Mouse (Mus musculus): ENCODE measurements around the gene Olfr1423. TPM values are rescaled to one million over a fixed set of nuclear protein-coding genes. Genes with fewer than 3 reads are reported as not detected.

Gene Olfr1423
- total RNA-seq, 2 experiments from 2014 or later, result not detected

DNA sequence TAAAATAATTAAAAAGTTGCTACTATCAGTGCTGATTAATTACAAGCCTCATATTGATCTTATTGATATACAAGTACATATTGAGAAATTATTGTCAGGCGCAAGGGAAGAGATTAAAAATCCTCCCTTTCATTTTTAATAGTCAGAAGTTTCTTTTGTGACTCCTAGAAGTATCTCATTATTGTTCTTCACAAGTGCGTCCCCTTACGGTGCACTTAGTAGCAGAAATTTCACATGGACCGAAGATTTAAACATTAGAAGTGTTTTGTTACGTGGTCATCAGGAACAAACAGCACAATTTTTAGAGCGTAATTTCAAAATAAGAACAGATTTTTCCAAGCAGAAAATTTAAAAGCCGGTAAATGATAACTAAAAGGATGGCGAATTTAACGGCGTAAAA is 28.5 kb downstream of the Olfr1423 start:
- Histone ChIP-seq H3K27ac (peak overlapping the region; percentile 64), H3K4me3 (peak overlapping the region; percentile 71)
- no peak for TF ChIP-seq CTCF (IDR thresholded peaks at IDR 0.05)
- intact Hi-C loops (cut with DNase I), result loop anchor here (5.0 to 10.0 kb wide), 7 partner anchors 90 to 580 kb away; partner anchors contain the start of genes Olfr1427, Patl1 and Stx3
- no peak for DNase-seq (ENCODE audit: extremely low spot score in 1 of 2, low spot score in 2 of 2)

GRCm38 (mm10) chr19:12011560-12012556 is 29.3 kb downstream of the Olfr1423 start:
- peak overlapping the region; percentile 90 for H3K27ac ChIP-seq
- H3K4me3 ChIP-seq, result peak overlapping the region; percentile 71
- peak; percentile 67 for TF ChIP-seq CTCF (IDR thresholded peaks at IDR 0.05)
- intact Hi-C loops (cut with DNase I), result loop anchor here (2.0 to 10.0 kb wide), 8 partner anchors 90 to 783 kb away; partner anchors contain the start of genes Olfr1427, Patl1 and Stx3
- peak; percentile 88 to 89 for DNase-seq (ENCODE audit: extremely low spot score in 1 of 2, low spot score in 2 of 2)

- DNase-seq (ENCODE audit: extremely low spot score in 1 of 2, low spot score in 2 of 2), result peak; percentile 79 to 84
- TF ChIP-seq CTCF (IDR thresholded peaks at IDR 0.05), result no peak
- peak overlapping the region; percentile 89 for H3K27ac ChIP-seq
- intact Hi-C loops (cut with DNase I), result loop anchor here (2.0 to 10.0 kb wide), 8 partner anchors 91 to 784 kb away; partner anchors contain the start of genes Olfr1427, Patl1 and Stx3
- H3K4me3 ChIP-seq, result peak overlapping the region; percentile 71
Observed at GRCm38 (mm10) chr19:12010916-12011559, 30.1 kb downstream of the Olfr1423 start.

- peak overlapping the region; percentile 89 for H3K27ac ChIP-seq
- peak overlapping the region; percentile 71 for H3K4me3 ChIP-seq
- peak; percentile 45 to 46 for DNase-seq (ENCODE audit: extremely low spot score in 1 of 2, low spot score in 2 of 2)
- intact Hi-C loops (cut with DNase I), result loop anchor here (2.0 to 10.0 kb wide), 8 partner anchors 92 to 784 kb away; partner anchors contain the start of genes Olfr1427, Patl1 and Stx3
- TF ChIP-seq CTCF (IDR thresholded peaks at IDR 0.05), result no peak
Observed at GRCm38 (mm10) chr19:12010281-12010771, 30.8 kb downstream of the Olfr1423 start.

DNA sequence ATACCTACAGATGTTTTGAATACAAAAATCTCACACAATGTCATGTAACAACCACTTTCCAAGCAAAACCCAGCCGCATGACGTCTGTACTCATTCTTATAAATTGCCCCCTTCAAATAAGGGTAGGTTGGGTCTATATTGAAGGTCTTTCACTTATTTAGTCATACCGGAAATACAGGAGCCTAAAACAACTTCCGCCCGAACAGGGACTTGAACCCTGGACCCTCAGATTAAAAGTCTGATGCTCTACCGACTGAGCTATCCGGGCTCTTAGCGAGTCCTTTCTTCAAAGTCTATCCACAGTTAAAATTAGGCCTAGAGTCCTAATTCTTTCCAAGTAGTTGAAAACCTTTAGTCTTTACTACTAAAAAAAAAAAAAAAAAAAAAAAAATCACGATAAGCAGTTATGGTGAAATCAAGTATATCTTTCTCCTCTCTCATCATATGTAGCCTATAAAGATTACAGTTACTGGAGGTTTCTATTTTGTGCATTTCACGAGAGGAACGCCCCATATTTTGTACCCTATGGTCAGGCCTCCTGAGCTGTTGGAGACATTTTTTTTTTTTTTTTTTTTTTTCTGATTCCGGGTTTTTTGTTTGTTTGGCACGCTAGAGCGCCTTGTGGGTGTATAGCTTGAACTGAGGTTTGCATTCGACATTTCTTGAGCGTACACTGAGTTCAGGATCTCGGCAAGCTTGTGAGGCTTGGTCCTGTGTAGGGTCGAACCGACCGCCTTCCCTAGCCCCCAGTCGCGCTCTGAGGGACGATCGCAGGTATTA is 31.4 kb downstream of the Olfr1423 start:
- H3K4me3 ChIP-seq, result peak overlapping the region; percentile 71
- TF ChIP-seq CTCF (IDR thresholded peaks at IDR 0.05), result no peak
- DNase-seq (ENCODE audit: extremely low spot score in 1 of 2, low spot score in 2 of 2), result peak; percentile 77 to 81
- intact Hi-C loops (cut with DNase I), result loop anchor here (2.0 to 10.0 kb wide), 11 partner anchors 42 to 785 kb away; partner anchors contain the start of genes Dtx4, Olfr1427, Osbp and Patl1
- peak overlapping the region; percentile 89 for H3K27ac ChIP-seq

DNA sequence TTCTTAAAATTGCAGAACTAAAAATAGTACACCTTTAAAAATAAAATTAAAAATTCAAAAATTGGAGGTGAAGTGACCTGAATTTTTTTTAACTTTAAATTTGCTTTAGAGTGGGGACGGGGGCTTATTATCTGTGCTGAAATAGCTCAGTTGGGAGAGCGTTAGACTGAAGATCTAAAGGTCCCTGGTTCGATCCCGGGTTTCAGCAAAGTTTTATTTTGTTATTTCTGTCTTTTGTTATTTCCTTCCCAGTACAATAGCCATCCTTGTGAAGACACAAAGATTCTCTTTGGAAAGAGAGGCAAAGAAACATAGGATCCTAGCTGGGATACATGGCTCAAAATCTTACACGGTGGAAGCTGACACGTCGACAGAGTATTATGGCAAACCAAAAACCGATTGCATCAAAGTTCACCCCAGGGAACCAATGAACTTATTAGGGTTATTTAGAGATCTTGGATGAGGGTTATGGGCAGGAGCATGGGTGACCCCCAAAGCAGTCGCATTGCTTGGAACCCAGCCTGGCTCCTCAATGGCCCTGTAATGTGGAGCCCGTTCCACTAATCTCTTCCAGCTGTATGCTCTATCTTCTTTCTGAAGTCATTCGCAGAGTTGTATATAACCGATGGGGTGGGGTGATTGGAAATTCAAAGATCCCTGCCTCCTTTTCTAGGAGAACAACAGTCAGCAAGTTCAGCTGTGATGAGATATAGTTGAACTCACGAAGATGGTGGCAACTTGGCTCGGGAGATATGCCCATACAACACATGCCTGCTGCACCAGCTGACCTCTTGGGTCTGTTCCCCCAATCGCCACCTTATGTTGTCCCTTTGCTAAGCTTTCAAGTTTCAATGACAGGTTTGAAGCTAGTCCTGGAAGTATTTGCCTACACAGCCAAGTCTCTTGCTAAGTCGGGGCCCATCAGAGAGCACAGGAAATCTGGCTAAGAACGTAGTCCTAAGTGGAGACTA is 32.4 kb downstream of the Olfr1423 start:
- H3K4me3 ChIP-seq, result no peak overlapping the region
- DNase-seq (ENCODE audit: extremely low spot score in 1 of 2, low spot score in 2 of 2), result no peak
- no peak for TF ChIP-seq CTCF (IDR thresholded peaks at IDR 0.05)
- intact Hi-C loops (cut with DNase I), result loop anchor here (5.0 kb wide), 3 partner anchors 41 to 494 kb away; partner anchors contain the start of genes Dtx4 and Osbp
- H3K27ac ChIP-seq, result no peak overlapping the region

DNA sequence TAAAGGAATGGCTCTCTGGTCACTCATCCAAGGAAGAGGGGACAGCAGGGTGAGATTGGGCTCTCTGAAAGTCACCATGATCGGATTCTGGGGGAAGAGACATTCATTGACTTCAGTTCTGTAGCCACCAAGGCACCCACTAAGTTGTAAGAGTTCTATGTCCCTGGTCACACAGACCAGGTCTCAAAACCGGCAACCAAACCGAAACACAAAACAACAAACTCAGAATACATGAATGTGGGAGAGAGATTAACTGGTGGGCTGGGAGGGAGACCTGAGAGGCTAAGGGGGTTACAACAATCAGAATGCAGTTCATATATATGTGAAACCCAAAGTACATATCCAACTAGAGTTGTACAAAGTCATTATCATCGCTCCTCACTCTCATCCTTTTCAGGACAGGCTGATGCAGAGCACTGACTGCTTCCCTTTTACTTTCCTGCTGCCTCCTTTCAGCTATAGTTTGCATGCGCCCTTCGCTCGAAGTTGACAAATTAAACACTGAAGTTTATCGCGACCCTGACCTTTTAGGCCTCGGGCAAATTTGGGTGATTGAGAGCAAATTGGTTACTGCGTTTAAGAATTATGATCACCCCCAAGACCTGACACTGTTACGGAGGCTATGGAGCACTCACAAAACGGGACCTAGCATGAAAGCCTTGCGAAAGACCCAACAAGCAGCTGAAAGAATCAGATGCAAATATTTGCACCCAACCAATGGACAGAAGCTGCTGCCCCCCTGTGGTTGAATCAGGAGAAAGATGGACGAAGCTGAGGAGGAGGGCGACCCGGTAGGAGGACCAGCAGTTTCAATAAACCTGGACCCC is 33.8 kb downstream of the Olfr1423 start:
- peak; percentile 48 for TF ChIP-seq CTCF (IDR thresholded peaks at IDR 0.05)
- Histone ChIP-seq H3K4me3 (no peak overlapping the region), H3K27ac (peak overlapping the region; percentile 91)
- no peak for DNase-seq (ENCODE audit: extremely low spot score in 1 of 2, low spot score in 2 of 2)
- intact Hi-C loops (cut with DNase I), result loop anchor here (2.0 to 5.0 kb wide), 4 partner anchors 40 to 495 kb away; partner anchors contain the start of genes Dtx4 and Osbp

GRCm38 (mm10) chr19:12006361-12006947 is 34.7 kb downstream of the Olfr1423 start:
- peak overlapping the region; percentile 57 for H3K4me3 ChIP-seq
- intact Hi-C loops (cut with DNase I), result loop anchor here (2.0 to 5.0 kb wide), 4 partner anchors 39 to 496 kb away; partner anchors contain the start of genes Dtx4 and Osbp
- DNase-seq (ENCODE audit: extremely low spot score in 1 of 2, low spot score in 2 of 2), result no peak
- H3K27ac ChIP-seq, result peak overlapping the region; percentile 91
- no peak; the same call in none of the 2 replicates for TF ChIP-seq CTCF (IDR thresholded peaks at IDR 0.05)
